Mouse (Mus musculus) hindbrain, postnatal 0 days (tissue): Measurements from ENCODE around the gene Ifnb1. TPM values are rescaled to one million over a fixed set of nuclear protein-coding genes. Genes with fewer than 3 reads are reported as not detected.

ENCODE experiments used
- ATAC-seq: fragments of 200-750 bp; cut with Nextera tagmentation; 2 replicates; pipeline ENCODE4 v1.8.0; 2017; ENCODE audit warnings: mild to moderate bottlenecking, moderate TSS enrichment, moderate library complexity
- DNase-seq: peaks from one replicate; pipeline ENCODE4 v3.0.0-alpha.2; 2015; ENCODE audit warnings: low spot score
- H3K27ac ChIP-seq: fragments of 300-500 bp; sonication (generic); 2 replicates; pipeline ENCODE4 v1.5.1; 2014; ENCODE audit warnings: mild to moderate bottlenecking
- H3K27me3 ChIP-seq: fragments of 300-500 bp; sonication (generic); 2 replicates; pipeline ENCODE4 v1.6.1; 2014; ENCODE audit warnings: low read length, mixed read lengths; ENCODE audit not compliant: insufficient read depth
- H3K36me3 ChIP-seq: fragments of 300-500 bp; sonication (generic); 2 replicates; pipeline ENCODE4 v1.6.1; 2014; ENCODE audit warnings: low read length, mixed read lengths; ENCODE audit not compliant: insufficient read depth
- H3K4me1 ChIP-seq: fragments of 300-500 bp; sonication (generic); 2 replicates; pipeline ENCODE4 v1.6.1; 2014; ENCODE audit warnings: antibody characterized with exemption, low read length, mixed read lengths; ENCODE audit not compliant: insufficient read depth
- H3K4me2 ChIP-seq: fragments of 300-500 bp; sonication (generic); 2 replicates; pipeline ENCODE4 v1.6.1; 2014; ENCODE audit warnings: low read depth, mild to moderate bottlenecking, low read length, moderate library complexity, mixed read lengths
- H3K4me3 ChIP-seq: fragments of 300-500 bp; sonication (generic); 2 replicates; pipeline ENCODE4 v1.5.1; 2014; ENCODE audit warnings: low read length
- H3K9ac ChIP-seq: fragments of 300-500 bp; sonication (generic); replicated peaks from 2 replicates; pipeline ENCODE4 v1.6.1; 2014; ENCODE audit warnings: mild to moderate bottlenecking, low read length, moderate library complexity, mixed read lengths
- H3K9me3 ChIP-seq: fragments of 300-500 bp; sonication (generic); 2 replicates; pipeline ENCODE4 v1.6.1; 2016; ENCODE audit warnings: low read length, mixed read lengths
- CTCF ChIP-seq: IDR thresholded peaks from 2 replicates; pipeline ENCODE4 v1.5.1; 2016; ENCODE audit warnings: antibody characterized with exemption, control low read depth, low read depth
- WGBS: fragments of 180-500 bp; shearing (Covaris S2); extraction: QIAGEN DNeasy Blood & Tissue Kit; methylation state at CpG from one replicate; pipeline ENCODE4 v1.1.7; 2014; 5-methylcytosine and 5-hydroxymethylcytosine counted together
- polyA plus RNA-seq: library from polyadenylated mRNA; unstranded; fragments of >200 nt; fragmentation: Nextera tagmentation; extraction: Ambion mirVana; gene quantifications from 2 replicates; pipeline ENCODE4 v1.2.1, GENCODE M21; 2015
- total RNA-seq: library from RNA; depleted of rRNA; stranded (reverse); fragments of >200 nt; gene quantifications from 2 replicates; pipeline ENCODE4 v1.2.3, GENCODE M21; 2014

The Ifnb1 gene
- total and polyA plus RNA-seq, 2 experiments from 2014 or later = not detected

DNA sequence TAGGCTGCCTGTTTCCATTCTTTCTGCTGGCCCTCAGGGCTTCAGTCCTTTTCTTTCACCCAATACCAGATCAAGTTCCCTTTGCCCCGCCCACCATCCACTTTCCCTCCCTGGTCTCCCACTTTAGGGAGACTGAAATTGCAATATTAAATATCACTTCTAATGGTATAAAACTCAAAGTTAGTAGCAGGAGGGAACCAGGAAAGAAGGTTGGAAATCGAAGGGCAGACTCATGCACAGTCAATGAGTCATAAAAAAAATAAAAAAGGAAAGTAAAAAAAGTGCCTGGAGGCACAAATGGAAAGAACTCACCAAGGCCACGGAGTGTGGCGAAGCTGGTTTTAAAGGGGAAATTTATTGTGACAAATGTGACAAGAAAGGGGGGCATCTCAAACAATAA, 7.7 kb upstream of the Ifnb1 start:
- ATAC-seq (no peak), DNase-seq (no peak)
- H3K36me3 ChIP-seq = no peaks in the 10 kb centered on the region
- H3K27ac ChIP-seq = no peak overlapping the region
- H3K9ac ChIP-seq = no peak overlapping the region
- H3K4me1 ChIP-seq = no peaks in the 10 kb centered on the region
- no peaks in the 10 kb centered on the region for H3K9me3 ChIP-seq
- H3K4me2 ChIP-seq = no peak overlapping the region
- no peak overlapping the region for H3K4me3 ChIP-seq
- H3K27me3 ChIP-seq = no peaks in the 10 kb centered on the region
- no peak for TF ChIP-seq CTCF
- 82% methylated on average over 4 of the region's 4 CpGs for WGBS

- no peaks in the 10 kb centered on the region for H3K36me3 ChIP-seq
- no peak overlapping the region for H3K4me3 ChIP-seq
- H3K4me2 ChIP-seq = no peak overlapping the region
- no peak overlapping the region for H3K27ac ChIP-seq
- DNase-seq (no peak), ATAC-seq (no peak)
- H3K27me3 ChIP-seq = no peaks in the 10 kb centered on the region
- H3K9ac ChIP-seq = no peak overlapping the region
- no peak for TF ChIP-seq CTCF
- no peaks in the 10 kb centered on the region for H3K9me3 ChIP-seq
- no peaks in the 10 kb centered on the region for H3K4me1 ChIP-seq
- WGBS = 84% methylated on average over 5 of the region's 5 CpGs
Measured at GRCm38 (mm10) chr4:88526379-88527049, 3.9 kb upstream of the Ifnb1 start.

DNA sequence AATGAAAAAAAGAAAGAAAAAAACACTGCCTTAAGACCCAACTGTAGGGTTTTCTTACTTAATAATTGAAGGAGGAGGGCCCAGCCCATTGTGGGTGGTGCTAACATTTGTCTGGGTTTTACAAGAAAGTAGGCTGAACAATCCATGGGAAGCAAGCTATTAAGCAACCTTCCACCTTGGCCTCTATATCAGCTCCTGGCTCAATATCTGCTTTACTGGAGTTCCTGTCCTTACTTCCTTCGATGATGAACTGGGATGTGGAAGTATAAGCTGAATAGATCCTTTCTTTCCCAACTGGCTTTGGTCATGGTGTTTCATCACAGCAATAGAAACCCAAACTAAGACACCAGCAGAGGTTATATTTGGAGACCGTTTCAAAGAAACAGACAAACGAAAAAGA, 2.8 kb upstream of the Ifnb1 start:
- Histone ChIP-seq H3K27ac (no peak overlapping the region), H3K4me1 (no peaks in the 10 kb centered on the region), H3K4me2 (no peak overlapping the region), H3K36me3 (no peaks in the 10 kb centered on the region), H3K9ac (no peak overlapping the region), H3K4me3 (no peak overlapping the region), H3K9me3 (no peaks in the 10 kb centered on the region), H3K27me3 (no peaks in the 10 kb centered on the region)
- no peak for DNase-seq
- WGBS = 78% methylated on average over 3 of the region's 3 CpGs
- no peak for TF ChIP-seq CTCF
- ATAC-seq = no peak

GRCm38 (mm10) chr4:88523241-88523640, 667 bp upstream of the Ifnb1 start:
- H3K27me3 ChIP-seq = no peaks in the 10 kb centered on the region
- no peaks in the 10 kb centered on the region for H3K36me3 ChIP-seq
- H3K9ac ChIP-seq = no peak overlapping the region
- no peaks in the 10 kb centered on the region for H3K9me3 ChIP-seq
- DNase-seq (peak; percentile 25), ATAC-seq (no peak)
- H3K4me1 ChIP-seq = no peaks in the 10 kb centered on the region
- H3K4me2 ChIP-seq = no peak overlapping the region
- no peak overlapping the region for H3K27ac ChIP-seq
- TF ChIP-seq CTCF = peak; percentile 45
- H3K4me3 ChIP-seq = no peak overlapping the region

- DNase-seq (no peak), ATAC-seq (no peak)
- H3K27ac ChIP-seq = no peak overlapping the region
- WGBS = 78% methylated on average over 2 of the region's 2 CpGs
- no peaks in the 10 kb centered on the region for H3K36me3 ChIP-seq
- no peak overlapping the region for H3K9ac ChIP-seq
- no peaks in the 10 kb centered on the region for H3K27me3 ChIP-seq
- no peak overlapping the region for H3K4me3 ChIP-seq
- H3K9me3 ChIP-seq = no peaks in the 10 kb centered on the region
- no peaks in the 10 kb centered on the region for H3K4me1 ChIP-seq
- H3K4me2 ChIP-seq = no peak overlapping the region
- no peak for TF ChIP-seq CTCF
Measured at GRCm38 (mm10) chr4:88517957-88518356, 4.6 kb downstream of the Ifnb1 start.

DNA sequence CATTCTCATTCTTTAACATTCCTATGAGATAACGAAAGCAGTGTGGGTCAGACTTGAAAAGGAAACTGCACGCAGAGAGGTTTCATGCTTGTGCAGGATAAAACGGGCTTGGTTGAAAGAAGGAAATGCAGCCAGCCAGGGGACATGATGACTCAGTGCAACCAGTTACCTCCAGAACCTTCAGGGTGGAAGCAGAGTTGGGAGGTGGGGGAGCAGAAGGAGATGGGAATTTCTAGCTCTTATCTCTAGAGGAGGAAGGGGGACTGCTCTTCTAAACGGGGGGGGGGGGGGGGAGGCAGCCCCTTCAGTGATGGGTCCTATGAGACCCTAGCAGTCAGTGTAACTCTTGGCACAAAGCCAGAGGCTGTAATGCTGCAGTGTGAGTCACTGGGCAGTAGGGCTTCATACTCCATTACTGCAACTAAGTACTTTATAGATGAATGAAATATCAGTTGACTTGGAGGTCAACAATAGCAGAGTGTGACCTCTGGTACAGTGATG, 6.8 kb downstream of the Ifnb1 start:
- ATAC-seq = peak; percentile 55; the same call in 1 of the 2 replicates
- WGBS = 48% methylated on average over 4 of the region's 4 CpGs

GRCm38 (mm10) chr4:88515250-88515649, 7.3 kb downstream of the Ifnb1 start:
- Histone ChIP-seq H3K36me3 (no peaks in the 10 kb centered on the region), H3K4me1 (no peaks in the 10 kb centered on the region), H3K9ac (no peak overlapping the region), H3K4me2 (no peak overlapping the region), H3K27me3 (no peaks in the 10 kb centered on the region), H3K27ac (no peak overlapping the region), H3K9me3 (no peaks in the 10 kb centered on the region), H3K4me3 (no peak overlapping the region)
- TF ChIP-seq CTCF = no peak
- 43% methylated on average over 2 of the region's 2 CpGs for WGBS
- ATAC-seq (no peak), DNase-seq (no peak)

More for the DNA sequence above, 6.8 kb downstream of the Ifnb1 start:
- Histone ChIP-seq H3K4me2 (no peak overlapping the region), H3K4me3 (no peak overlapping the region), H3K27me3 (no peaks in the 10 kb centered on the region), H3K9ac (no peak overlapping the region), H3K36me3 (no peaks in the 10 kb centered on the region), H3K9me3 (no peaks in the 10 kb centered on the region), H3K27ac (no peak overlapping the region; the same call in 1 of the 2 replicates), H3K4me1 (no peaks in the 10 kb centered on the region)
- DNase-seq = no peak
- no peak for TF ChIP-seq CTCF
